Mouse (Mus musculus) heart, embryonic 10.5 days (tissue): ENCODE data around the gene Ly86. TPM values are rescaled to one million over a fixed set of nuclear protein-coding genes. Genes with fewer than 3 reads are reported as not detected.

Source experiments
- DNase-seq: peaks from one replicate; pipeline ENCODE4 v3.0.0-alpha.2; 2017; ENCODE audit warnings: low spot score
- H3K27ac ChIP-seq: fragments of 300-500 bp; sonication (generic); 2 replicates; pipeline ENCODE4 v1.5.1; 2016; ENCODE audit warnings: mild to moderate bottlenecking
- H3K27me3 ChIP-seq: fragments of 300-500 bp; sonication (generic); 2 replicates; pipeline ENCODE4 v1.6.1; 2016; ENCODE audit warnings: mild to moderate bottlenecking; ENCODE audit not compliant: poor library complexity, insufficient read depth, severe bottlenecking
- H3K36me3 ChIP-seq: fragments of 300-500 bp; sonication (generic); 2 replicates; pipeline ENCODE4 v1.6.1; 2016; ENCODE audit warnings: mild to moderate bottlenecking, moderate library complexity
- H3K4me1 ChIP-seq: fragments of 300-500 bp; sonication (generic); 2 replicates; pipeline ENCODE4 v1.6.1; 2016; ENCODE audit warnings: mild to moderate bottlenecking
- H3K4me3 ChIP-seq: fragments of 300-500 bp; sonication (generic); 2 replicates; pipeline ENCODE4 v1.5.1; 2016; ENCODE audit warnings: mild to moderate bottlenecking, moderate library complexity
- H3K9me3 ChIP-seq: fragments of 300-500 bp; sonication (generic); 2 replicates; pipeline ENCODE4 v1.6.1; 2016; ENCODE audit warnings: mild to moderate bottlenecking, moderate library complexity
- WGBS: fragments of 180-500 bp; shearing (Covaris S2); methylation state at CpG from one replicate; pipeline ENCODE4 v1.1.7; 2016; 5-methylcytosine and 5-hydroxymethylcytosine counted together
- polyA plus RNA-seq: library from polyadenylated mRNA; unstranded; fragments of >200 nt; fragmentation: Nextera tagmentation; extraction: Ambion mirVana; gene quantifications from 2 replicates; pipeline ENCODE4 v1.2.1, GENCODE M21; 2016

Gene Ly86
- polyA plus RNA-seq, 1 experiment from 2014 or later = 1.3 TPM

DNA sequence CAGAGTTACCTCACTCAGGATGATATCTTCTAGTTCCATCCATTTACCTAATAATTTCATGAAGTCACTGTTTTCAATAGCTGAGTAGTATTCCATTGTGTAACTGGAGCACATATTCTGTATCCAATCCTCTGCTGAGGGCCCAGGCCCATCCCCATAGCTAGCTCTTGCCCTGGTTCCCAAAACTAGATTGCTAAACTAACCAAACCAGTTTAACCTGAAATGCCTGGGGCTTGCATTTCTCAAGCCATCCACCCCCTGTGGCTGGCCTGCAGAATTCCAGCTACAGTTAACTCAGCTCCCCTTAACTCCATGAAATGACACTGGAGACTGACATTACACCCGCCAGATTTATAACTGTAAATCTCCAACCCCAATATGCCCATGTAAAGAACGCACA is 13.1 kb downstream of the Ly86 start:
- no peaks in the 10 kb centered on the region for H3K9me3 ChIP-seq

DNA sequence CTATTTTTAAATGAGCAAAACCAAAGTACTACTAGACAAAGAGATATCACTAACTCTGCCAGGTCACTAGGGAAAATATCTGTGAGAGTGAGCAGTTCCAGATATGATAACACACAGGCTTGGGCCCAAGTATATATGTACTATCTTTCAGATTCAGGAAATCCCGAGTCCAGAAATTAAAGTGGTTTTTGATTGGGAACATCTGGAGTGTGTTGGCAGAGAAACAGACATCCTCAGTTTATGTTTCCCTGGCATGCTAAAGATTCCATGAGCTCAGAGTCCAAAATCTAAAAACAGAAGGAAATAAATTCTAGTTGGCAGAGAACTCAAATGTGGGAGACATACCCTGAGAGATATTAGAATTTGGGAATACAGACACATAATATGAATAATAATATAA is 16.2 kb downstream of the Ly86 start:
- Histone ChIP-seq H3K36me3 (no peaks in the 10 kb centered on the region), H3K4me1 (peaks cover 4% of the 10 kb centered on the region), H3K27me3 (no peaks in the 10 kb centered on the region), H3K4me3 (no peak overlapping the region), H3K27ac (no peak overlapping the region), H3K9me3 (no peaks in the 10 kb centered on the region)
- WGBS = 37% methylated on average over 1 of the region's 1 CpGs
- DNase-seq = no peak

More for the DNA sequence above, 13.1 kb downstream of the Ly86 start:
- Histone ChIP-seq H3K27ac (no peak overlapping the region), H3K36me3 (no peaks in the 10 kb centered on the region), H3K4me1 (peaks cover 9% of the 10 kb centered on the region), H3K27me3 (no peaks in the 10 kb centered on the region), H3K4me3 (no peak overlapping the region)
- 75% methylated on average over 2 of the region's 2 CpGs for WGBS
- no peak for DNase-seq

DNA sequence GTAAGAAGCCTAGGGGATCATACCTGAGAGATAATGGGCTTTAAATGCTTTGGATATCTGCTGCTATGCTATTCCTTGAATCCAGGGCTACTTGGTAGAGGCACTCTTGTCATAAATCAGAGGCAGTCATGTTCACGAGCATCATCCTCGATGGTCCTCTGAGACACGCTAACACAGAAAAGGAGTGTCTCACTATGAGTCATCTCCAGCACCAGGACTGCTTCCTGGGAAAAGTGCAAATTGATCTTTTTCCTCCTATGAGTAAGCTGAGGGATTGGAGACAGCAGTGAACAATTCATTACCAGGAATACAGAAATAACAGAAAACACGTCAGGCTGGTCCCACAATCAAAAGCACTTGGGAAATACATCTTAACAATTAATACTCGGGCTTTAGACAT is 19.3 kb downstream of the Ly86 start:
- no peak for DNase-seq
- Histone ChIP-seq H3K4me1 (peaks cover 4% of the 10 kb centered on the region), H3K4me3 (no peak overlapping the region), H3K9me3 (no peaks in the 10 kb centered on the region), H3K27me3 (no peaks in the 10 kb centered on the region), H3K27ac (no peak overlapping the region), H3K36me3 (no peaks in the 10 kb centered on the region)
- WGBS = 73% methylated on average over 5 of the region's 5 CpGs

DNA sequence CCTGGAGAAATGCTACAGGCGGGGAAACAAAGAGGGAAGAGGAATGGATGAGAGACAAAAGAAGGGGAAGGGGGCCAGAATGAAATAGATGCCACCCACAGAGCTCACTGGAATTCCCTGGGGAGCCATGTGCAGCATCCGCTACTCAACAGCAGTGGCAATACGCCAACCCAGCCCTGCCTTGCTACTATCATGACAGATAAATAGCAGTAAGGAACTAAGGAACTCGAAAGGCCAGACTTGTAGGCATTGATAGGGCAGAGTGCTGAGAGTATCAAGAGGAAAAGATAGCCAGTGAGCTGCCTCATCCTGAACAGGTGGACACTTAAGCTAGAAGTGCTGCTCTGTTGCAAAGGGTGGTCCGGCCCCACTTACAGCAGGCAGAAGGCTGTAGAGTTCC is 31.4 kb downstream of the Ly86 start:
- Histone ChIP-seq H3K4me1 (peaks cover 6% of the 10 kb centered on the region), H3K27me3 (no peaks in the 10 kb centered on the region), H3K36me3 (no peaks in the 10 kb centered on the region), H3K4me3 (no peak overlapping the region), H3K27ac (no peak overlapping the region), H3K9me3 (no peaks in the 10 kb centered on the region)
- no peak for DNase-seq
- WGBS = 42% methylated on average over 5 of the region's 5 CpGs

DNA sequence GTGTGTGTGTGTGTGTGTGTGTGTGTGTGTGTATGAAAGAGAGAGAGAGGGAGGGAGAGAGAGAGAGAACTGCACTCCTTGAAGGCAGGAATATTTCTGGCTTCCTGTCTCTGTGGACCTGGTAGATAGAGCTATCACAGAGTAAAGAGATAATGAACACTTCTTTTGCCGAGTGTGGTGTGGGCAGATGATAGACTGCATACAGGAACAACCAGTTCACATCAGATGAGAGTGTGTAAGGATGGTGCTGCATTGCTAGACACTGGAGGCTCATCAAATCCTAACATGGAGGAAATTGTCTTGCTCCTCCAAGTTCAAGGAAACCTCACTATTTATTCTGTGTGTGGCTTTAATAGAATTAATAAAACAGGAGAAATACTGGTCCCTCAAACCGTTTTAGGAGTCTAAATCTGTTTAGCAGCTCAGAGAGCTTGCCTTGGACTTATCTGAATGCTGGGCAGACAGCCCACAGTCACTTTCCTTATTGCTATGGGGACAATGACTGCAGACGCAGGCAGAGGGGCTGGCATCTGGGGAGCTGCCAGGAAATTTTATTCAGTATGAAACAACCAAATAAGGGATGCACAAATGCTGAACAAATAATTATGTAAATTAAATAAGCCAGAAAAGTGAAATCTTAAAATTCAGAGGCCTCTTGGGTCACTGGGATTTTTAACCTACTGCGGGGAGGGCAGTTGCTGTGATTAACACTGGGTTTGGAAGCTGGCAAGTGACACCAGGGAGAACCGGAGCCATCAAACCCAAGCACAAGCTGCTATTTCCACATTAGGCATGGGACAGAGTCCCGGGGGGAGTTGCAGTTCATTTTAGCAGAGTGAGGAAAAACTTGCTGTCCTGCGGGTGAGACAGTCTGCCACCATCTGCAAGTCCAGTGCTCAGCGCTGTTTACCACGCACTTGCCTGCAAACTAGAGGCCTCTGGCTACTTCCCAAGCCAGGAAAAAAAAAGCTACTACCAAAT is 43.5 kb downstream of the Ly86 start:
- H3K27me3 ChIP-seq = no peaks in the 10 kb centered on the region

DNA sequence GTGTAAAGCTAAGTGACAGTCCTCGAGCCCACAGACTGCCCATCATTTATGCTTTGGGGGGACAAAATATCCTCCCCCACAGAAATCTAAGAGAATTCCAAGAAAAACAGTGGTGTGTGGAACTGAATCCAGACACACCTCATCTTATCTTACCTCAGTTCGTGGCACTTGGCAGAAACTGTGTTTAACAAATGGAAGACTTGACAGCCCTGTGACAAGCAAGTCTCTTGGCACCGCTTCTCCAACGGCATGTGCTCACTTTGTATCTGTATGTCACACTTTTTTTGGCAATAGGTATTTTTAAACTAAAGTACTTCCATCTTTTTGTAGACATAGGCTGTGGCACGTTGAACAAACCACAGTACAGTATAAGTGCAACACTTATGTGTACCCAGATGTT is 44.3 kb downstream of the Ly86 start:
- H3K36me3 ChIP-seq = no peaks in the 10 kb centered on the region
- 27% methylated on average over 5 of the region's 5 CpGs for WGBS
- H3K4me1 ChIP-seq = peaks cover 26% of the 10 kb centered on the region
- no peaks in the 10 kb centered on the region for H3K9me3 ChIP-seq
- DNase-seq = no peak
- no peaks in the 10 kb centered on the region for H3K27me3 ChIP-seq
- no peak overlapping the region for H3K27ac ChIP-seq
- H3K4me3 ChIP-seq = no peak overlapping the region

More for the DNA sequence above, 43.5 kb downstream of the Ly86 start:
- Histone ChIP-seq H3K9me3 (no peaks in the 10 kb centered on the region), H3K4me3 (no peak overlapping the region), H3K4me1 (peaks cover 26% of the 10 kb centered on the region), H3K36me3 (no peaks in the 10 kb centered on the region), H3K27ac (no peak overlapping the region)
- 46% methylated on average over 9 of the region's 9 CpGs for WGBS
- peak; percentile 68 for DNase-seq

DNA sequence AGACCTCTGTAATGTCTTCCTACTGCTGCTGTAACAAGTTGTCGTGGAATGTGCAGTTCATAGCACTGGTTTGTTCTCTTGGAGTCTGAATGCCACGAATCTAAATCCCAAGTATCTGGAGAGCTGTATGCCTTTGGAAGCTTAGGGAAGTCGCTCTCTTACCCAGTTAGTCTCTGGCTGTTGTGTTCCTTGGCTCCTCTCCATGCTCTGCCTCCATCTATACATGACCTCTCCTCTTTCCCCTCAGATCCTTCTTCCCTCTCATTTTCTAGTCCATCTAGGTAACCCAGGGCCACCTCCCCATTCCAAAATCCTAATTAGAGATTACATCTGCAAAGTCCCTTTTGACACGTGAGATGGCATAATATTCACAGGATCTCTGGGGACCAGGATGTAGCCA is 53.8 kb downstream of the Ly86 start:
- DNase-seq = no peak
- Histone ChIP-seq H3K27ac (no peak overlapping the region), H3K27me3 (no peaks in the 10 kb centered on the region), H3K4me3 (no peak overlapping the region), H3K9me3 (no peaks in the 10 kb centered on the region), H3K4me1 (0 out of 2 replicates have a peak, but pooled peaks cover 3% of the 10 kb centered on the region), H3K36me3 (no peaks in the 10 kb centered on the region)
- 81% methylated on average over 4 of the region's 4 CpGs for WGBS

DNA sequence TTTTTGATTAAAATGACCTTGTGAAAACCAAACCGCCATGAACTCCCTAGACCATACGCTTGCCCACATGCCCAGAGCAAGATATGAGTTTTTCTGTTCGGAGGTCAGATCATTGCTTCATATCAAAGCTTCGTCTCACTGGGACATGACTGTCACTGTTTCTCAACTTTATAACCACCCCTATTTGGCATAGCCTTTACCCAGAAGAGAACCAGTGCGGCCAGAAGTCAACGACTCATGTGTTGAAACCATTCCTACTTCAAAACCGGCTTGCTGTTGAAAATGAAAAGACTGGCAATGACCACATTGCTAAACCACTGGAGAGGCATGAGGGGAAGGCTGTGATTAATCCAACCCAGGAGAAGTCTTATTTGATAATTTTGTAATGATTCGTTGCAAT is 54.3 kb downstream of the Ly86 start:
- Histone ChIP-seq H3K27me3 (no peaks in the 10 kb centered on the region), H3K27ac (no peak overlapping the region), H3K9me3 (no peaks in the 10 kb centered on the region), H3K4me3 (no peak overlapping the region), H3K4me1 (0 out of 2 replicates have a peak, but pooled peaks cover 3% of the 10 kb centered on the region), H3K36me3 (no peaks in the 10 kb centered on the region)
- DNase-seq = no peak
- WGBS = 89% methylated on average over 8 of the region's 8 CpGs

DNA sequence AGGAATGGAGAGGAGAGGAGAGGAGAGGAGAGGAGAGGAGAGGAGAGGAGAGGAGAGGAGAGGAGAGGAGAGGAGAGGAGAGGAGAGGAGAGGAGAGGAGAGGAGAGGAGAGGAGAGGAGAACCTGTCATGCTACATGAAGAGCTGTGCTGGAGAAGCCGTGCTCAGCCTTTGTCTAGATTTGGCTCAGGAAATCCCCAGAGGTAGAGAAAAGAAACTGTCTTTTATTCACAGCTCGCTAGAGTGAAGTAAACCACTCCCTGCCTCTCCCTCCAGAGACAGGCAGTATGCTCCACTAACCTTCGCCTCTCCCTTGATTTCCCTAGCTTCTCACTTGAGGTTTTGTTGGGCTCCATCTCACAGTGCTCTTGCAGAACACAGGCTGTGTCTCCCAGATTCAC is 57.4 kb downstream of the Ly86 start:
- Histone ChIP-seq H3K4me1 (0 out of 2 replicates have a peak, but pooled peaks cover 3% of the 10 kb centered on the region), H3K36me3 (no peaks in the 10 kb centered on the region), H3K27me3 (no peaks in the 10 kb centered on the region), H3K9me3 (no peaks in the 10 kb centered on the region), H3K27ac (no peak overlapping the region), H3K4me3 (no peak overlapping the region)
- no peak for DNase-seq
- 71% methylated on average over 3 of the region's 3 CpGs for WGBS

DNA sequence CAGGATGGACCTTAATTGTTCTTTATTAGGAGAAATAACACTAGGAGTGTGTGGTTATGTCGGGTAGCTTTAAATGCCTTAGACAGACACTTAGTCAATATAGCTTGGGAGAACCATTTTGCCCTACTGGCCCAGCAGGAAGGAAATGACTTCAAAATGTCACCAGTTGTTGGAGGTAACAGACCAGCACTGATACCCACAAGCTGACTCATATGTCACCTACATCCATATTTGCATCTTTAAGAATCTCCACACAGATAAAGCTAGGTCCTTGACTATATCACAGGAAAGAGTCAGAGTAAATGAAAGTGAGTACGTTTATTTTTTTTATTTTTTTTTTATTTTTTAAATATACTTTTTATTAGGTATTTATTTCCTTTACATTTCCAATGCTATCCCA is 58.7 kb downstream of the Ly86 start:
- Histone ChIP-seq H3K27me3 (no peaks in the 10 kb centered on the region), H3K27ac (no peak overlapping the region), H3K9me3 (no peaks in the 10 kb centered on the region), H3K36me3 (no peaks in the 10 kb centered on the region), H3K4me1 (no peaks in the 10 kb centered on the region), H3K4me3 (no peak overlapping the region)
- 78% methylated on average over 2 of the region's 2 CpGs for WGBS
- DNase-seq = no peak

DNA sequence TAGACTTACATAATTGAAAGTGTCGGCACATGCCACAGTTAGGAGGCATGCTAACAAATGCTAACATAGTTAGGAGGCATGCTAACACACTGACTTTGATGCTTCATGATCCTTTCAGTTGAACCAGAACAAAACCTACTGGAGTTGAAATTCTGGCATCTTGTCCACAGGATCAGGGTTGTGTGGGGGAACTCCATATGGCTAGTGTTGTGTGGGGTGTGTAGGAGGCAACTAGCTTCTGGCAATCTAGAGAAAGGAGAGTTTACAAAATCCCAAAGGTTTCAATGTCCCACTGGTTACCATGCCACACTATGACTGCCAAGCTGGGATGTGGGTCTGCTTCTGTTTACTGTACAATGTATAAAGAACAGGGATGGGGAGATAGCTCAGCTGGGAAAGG is 70.7 kb downstream of the Ly86 start:
- peaks cover 7% of the 10 kb centered on the region; the same call in 1 of the 2 replicates for H3K4me1 ChIP-seq
- no peaks in the 10 kb centered on the region for H3K27me3 ChIP-seq
- H3K9me3 ChIP-seq = no peaks in the 10 kb centered on the region
- no peak for DNase-seq
- no peaks in the 10 kb centered on the region for H3K36me3 ChIP-seq
- H3K27ac ChIP-seq = no peak overlapping the region
- 81% methylated on average over 1 of the region's 1 CpGs for whole genome bisulfite sequencing
- no peak overlapping the region for H3K4me3 ChIP-seq

DNA sequence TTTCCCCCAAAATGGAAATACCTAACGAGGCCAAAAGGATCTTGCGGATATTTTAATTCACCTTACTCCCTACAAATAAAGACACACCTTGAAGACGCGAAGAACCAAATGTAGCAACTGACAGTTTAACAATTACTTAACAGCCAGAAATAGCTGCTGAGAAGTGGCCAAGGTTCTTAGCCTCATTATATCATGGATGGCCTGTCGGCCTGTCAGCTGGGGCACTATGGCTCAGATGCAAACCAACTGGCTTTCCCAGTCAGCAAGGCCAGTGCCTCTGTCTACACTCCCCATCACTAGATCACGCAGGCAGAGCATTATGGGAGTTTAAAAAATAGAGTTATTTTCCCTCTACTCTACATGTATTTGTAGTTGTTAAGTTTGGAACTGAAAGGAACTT is 78.4 kb downstream of the Ly86 start:
- no peaks in the 10 kb centered on the region for H3K27me3 ChIP-seq
- H3K36me3 ChIP-seq = no peaks in the 10 kb centered on the region
- no peak overlapping the region for H3K4me3 ChIP-seq
- 85% methylated on average over 6 of the region's 6 CpGs for WGBS
- H3K4me1 ChIP-seq = peaks cover 7% of the 10 kb centered on the region; the same call in 1 of the 2 replicates
- DNase-seq = no peak
- no peaks in the 10 kb centered on the region; the same call in 1 of the 2 replicates for H3K9me3 ChIP-seq
- H3K27ac ChIP-seq = no peak overlapping the region

DNA sequence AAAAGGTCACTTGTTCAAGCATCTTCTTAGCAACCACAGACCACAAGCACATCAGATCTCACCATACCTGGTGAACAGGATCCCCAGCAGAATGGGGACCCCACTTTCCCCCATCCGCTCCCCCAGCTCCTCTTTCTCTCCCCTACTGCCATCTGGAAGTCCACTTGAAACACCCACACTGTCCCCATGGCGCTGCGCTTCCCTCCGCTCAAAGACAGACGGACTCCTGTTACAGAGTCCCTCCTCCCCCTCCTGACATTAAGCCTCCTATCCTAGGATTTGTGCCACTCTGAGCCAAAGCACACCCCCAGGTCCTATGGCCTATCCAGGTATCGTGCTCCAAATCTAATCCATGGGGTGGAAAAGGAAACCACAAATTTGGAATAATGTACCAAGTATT is 79.9 kb downstream of the Ly86 start:
- H3K4me3 ChIP-seq = no peak overlapping the region
- WGBS = 89% methylated on average over 6 of the region's 6 CpGs
- H3K4me1 ChIP-seq = no peaks in the 10 kb centered on the region

More for the DNA sequence above, 79.9 kb downstream of the Ly86 start:
- no peak overlapping the region for H3K27ac ChIP-seq
- no peaks in the 10 kb centered on the region for H3K27me3 ChIP-seq
- no peaks in the 10 kb centered on the region for H3K36me3 ChIP-seq
- no peaks in the 10 kb centered on the region; the same call in 1 of the 2 replicates for H3K9me3 ChIP-seq
- no peak for DNase-seq
